Mouse (Mus musculus) myocyte (in vitro differentiated cells): Measurements from ENCODE around the gene AU018091. TPM values are rescaled to one million over a fixed set of nuclear protein-coding genes. Genes with fewer than 3 reads are reported as not detected.

Experiments
- H3K27me3 ChIP-seq: one replicate; pipeline ENCODE4 v1.6.1; 2011; ENCODE audit not compliant: control insufficient read depth, insufficient read depth, insufficient read length
- H3K36me3 ChIP-seq: one replicate; pipeline ENCODE4 v1.6.1; 2011; ENCODE audit not compliant: control insufficient read depth, insufficient read depth
- H3K4me2 ChIP-seq: one replicate; pipeline ENCODE4 v1.6.1; 2011; ENCODE audit warnings: low read depth, control low read depth
- H3K4me3 ChIP-seq: one replicate; pipeline ENCODE4 v1.5.1; 2011; ENCODE audit warnings: mild to moderate bottlenecking, control low read depth, moderate library complexity
- H3K79me2 ChIP-seq: one replicate; pipeline ENCODE4 v1.6.1; 2011; ENCODE audit not compliant: control insufficient read depth, insufficient read depth
- H3ac ChIP-seq: one replicate; pipeline ENCODE4 v1.6.1; 2011; ENCODE audit not compliant: control insufficient read depth, insufficient read length
- CEBPB ChIP-seq: IDR thresholded peaks from 2 replicates; pipeline ENCODE4 v1.6.1; 2011; ENCODE audit warnings: mild to moderate bottlenecking, moderate library complexity; ENCODE audit not compliant: poor library complexity, insufficient read depth, severe bottlenecking
- E2F4 ChIP-seq: IDR thresholded peaks from one replicate; pipeline ENCODE4 v1.6.1; 2011; ENCODE audit warnings: mild to moderate bottlenecking, control low read depth, moderate library complexity; ENCODE audit not compliant: insufficient read depth
- MAX ChIP-seq: IDR thresholded peaks from one replicate; pipeline ENCODE4 v1.6.1; 2011; ENCODE audit warnings: low read depth, mild to moderate bottlenecking, control low read depth
- MYOD1 ChIP-seq, 3 experiments: IDR thresholded peaks; one replicate each; pipeline ENCODE4 v1.6.1; 2011; ENCODE audit warnings: control low read depth in 2 of 3, low read depth in 2 of 3, mild to moderate bottlenecking in 2 of 3, moderate library complexity in 1 of 3; ENCODE audit not compliant: insufficient read length in 2 of 3, control insufficient read depth in 1 of 3
- MYOG ChIP-seq, 3 experiments: IDR thresholded peaks; one replicate each; pipeline ENCODE4 v1.6.1; 2011; ENCODE audit warnings: control low read depth in 2 of 3, low read depth in 2 of 3, mild to moderate bottlenecking in 2 of 3; ENCODE audit not compliant: insufficient read length in 2 of 3, control insufficient read depth in 1 of 3, insufficient read depth in 1 of 3
- POLR2A ChIP-seq: IDR thresholded peaks from one replicate; pipeline ENCODE4 v1.6.1; 2011; ENCODE audit warnings: low read depth, mild to moderate bottlenecking, control low read depth, moderate library complexity; ENCODE audit not compliant: insufficient read length
- POLR2AphosphoS2 ChIP-seq: IDR thresholded peaks from one replicate; pipeline ENCODE4 v1.6.1; 2011; ENCODE audit warnings: low read depth, control low read depth; ENCODE audit not compliant: insufficient read length
- REST ChIP-seq: IDR thresholded peaks from one replicate; pipeline ENCODE4 v1.6.1; 2011; ENCODE audit warnings: mild to moderate bottlenecking, control low read depth, moderate library complexity; ENCODE audit not compliant: insufficient read depth, insufficient read length
- SRF ChIP-seq: IDR thresholded peaks from one replicate; pipeline ENCODE4 v1.6.1; 2011; ENCODE audit warnings: low read depth; ENCODE audit not compliant: control insufficient read depth, insufficient read length
- TCF12 ChIP-seq: IDR thresholded peaks from one replicate; pipeline ENCODE4 v1.6.1; 2011; ENCODE audit warnings: mild to moderate bottlenecking, control low read depth; ENCODE audit not compliant: poor library complexity, insufficient read depth, severe bottlenecking
- TCF3 ChIP-seq: IDR thresholded peaks from one replicate; pipeline ENCODE4 v1.6.1; 2011; ENCODE audit warnings: low read depth, control low read depth; ENCODE audit not compliant: insufficient read length
- USF1 ChIP-seq: IDR thresholded peaks from one replicate; pipeline ENCODE4 v1.6.1; 2011; ENCODE audit warnings: low read depth, mild to moderate bottlenecking, control low read depth, moderate library complexity
- polyA plus RNA-seq: library from polyadenylated mRNA; unstranded; fragments of >200 nt; fragmentation: generic; extraction: Trizol; gene quantifications from one replicate; pipeline ENCODE4 v1.2.1, GENCODE M21; 2012; ENCODE audit warnings: missing spikeins

Gene AU018091
- polyA plus RNA-seq = 0.71 TPM

GRCm38 (mm10) chr7:3168925-3169324 lies at the start of gene AU018091:
Gene AU018091, minus strand, starts transcription at chr7:3169203.
- no peaks in the 10 kb centered on the region for H3K27me3 ChIP-seq
- no peaks in the 10 kb centered on the region for H3K36me3 ChIP-seq
- H3K4me3 ChIP-seq = no peak within 1 kb of the TSS
- no peak for TF ChIP-seq REST
- TF ChIP-seq SRF = no peak
- no peak for TF ChIP-seq MYOD1 (IDR thresholded peaks at IDR 0.05; ENCODE audit: control insufficient read depth in 1 of 3, insufficient read length in 2 of 3, low read depth in 2 of 3)
- no peak for TF ChIP-seq TCF3
- no peak for TF ChIP-seq CEBPB
- no peak for TF ChIP-seq MAX
- no peak for TF ChIP-seq POLR2A
- peak within 1 kb of the TSS; percentile 30 for H3K4me2 ChIP-seq
- no peaks in the 10 kb centered on the region for H3K79me2 ChIP-seq
- H3ac ChIP-seq = no peak within 1 kb of the TSS

GRCm38 (mm10) chr7:3217546-3218056 lies 48.6 kb upstream of the AU018091 start:
- no peaks in the 10 kb centered on the region for H3K36me3 ChIP-seq
- no peak overlapping the region for H3K4me2 ChIP-seq
- TF ChIP-seq TCF3 (no peak), USF1 (no peak), POLR2AphosphoS2 (no peak), E2F4 (no peak), MYOG (IDR thresholded peaks at IDR 0.05; ENCODE audit: control insufficient read depth in 1 of 3, insufficient read depth in 1 of 3, insufficient read length in 2 of 3, low read depth in 2 of 3) (no peak), MYOD1 (IDR thresholded peaks at IDR 0.05; ENCODE audit: control insufficient read depth in 1 of 3, insufficient read length in 2 of 3, low read depth in 2 of 3) (no peak), CEBPB (no peak), MAX (no peak), REST (no peak), POLR2A (no peak)
- no peaks in the 10 kb centered on the region for H3K79me2 ChIP-seq
- H3K4me3 ChIP-seq = no peak overlapping the region
- H3ac ChIP-seq = no peak overlapping the region
- no peaks in the 10 kb centered on the region for H3K27me3 ChIP-seq

GRCm38 (mm10) chr7:3216331-3216730 lies 47.3 kb upstream of the AU018091 start:
- Histone ChIP-seq H3K27me3 (no peaks in the 10 kb centered on the region), H3ac (no peak overlapping the region), H3K4me3 (no peak overlapping the region), H3K79me2 (no peaks in the 10 kb centered on the region), H3K36me3 (no peaks in the 10 kb centered on the region), H3K4me2 (no peak overlapping the region)
- TF ChIP-seq E2F4 = no peak
- no peak for TF ChIP-seq MYOD1 (IDR thresholded peaks at IDR 0.05; ENCODE audit: control insufficient read depth in 1 of 3, insufficient read length in 2 of 3, low read depth in 2 of 3)
- TF ChIP-seq REST = no peak

- H3K27me3 ChIP-seq = no peaks in the 10 kb centered on the region
- no peak overlapping the region for H3ac ChIP-seq
- no peaks in the 10 kb centered on the region for H3K36me3 ChIP-seq
- H3K4me2 ChIP-seq = no peak overlapping the region
- H3K79me2 ChIP-seq = no peaks in the 10 kb centered on the region
- no peak overlapping the region for H3K4me3 ChIP-seq
- no peak for TF ChIP-seq TCF12
- no peak for TF ChIP-seq SRF
- no peak for TF ChIP-seq MYOG (IDR thresholded peaks at IDR 0.05; ENCODE audit: control insufficient read depth in 1 of 3, insufficient read depth in 1 of 3, insufficient read length in 2 of 3, low read depth in 2 of 3)
- no peak for TF ChIP-seq MAX
- TF ChIP-seq MYOD1 (IDR thresholded peaks at IDR 0.05; ENCODE audit: control insufficient read depth in 1 of 3, insufficient read length in 2 of 3, low read depth in 2 of 3) = no peak
These were observed 44.6 kb upstream of the AU018091 start for GRCm38 (mm10) chr7:3213557-3213956.

- H3K4me2 ChIP-seq = no peak overlapping the region
- H3ac ChIP-seq = no peak overlapping the region
- no peak overlapping the region for H3K4me3 ChIP-seq
- no peaks in the 10 kb centered on the region for H3K27me3 ChIP-seq
- H3K36me3 ChIP-seq = no peaks in the 10 kb centered on the region
- TF ChIP-seq MYOD1 (IDR thresholded peaks at IDR 0.05; ENCODE audit: control insufficient read depth in 1 of 3, insufficient read length in 2 of 3, low read depth in 2 of 3) (no peak), POLR2AphosphoS2 (no peak), SRF (no peak), POLR2A (no peak), TCF3 (no peak), REST (no peak), CEBPB (no peak), MAX (no peak), E2F4 (no peak), MYOG (IDR thresholded peaks at IDR 0.05; ENCODE audit: control insufficient read depth in 1 of 3, insufficient read depth in 1 of 3, insufficient read length in 2 of 3, low read depth in 2 of 3) (no peak), TCF12 (no peak), USF1 (no peak)
- H3K79me2 ChIP-seq = no peaks in the 10 kb centered on the region
These were observed 44.2 kb upstream of the AU018091 start for GRCm38 (mm10) chr7:3213156-3213555.
